Mouse (Mus musculus) frontal cortex, postnatal 36 days (tissue): Measurements from ENCODE around the gene Epha2.

ENCODE experiments used
- DNase-seq, 2 experiments: peaks; one replicate each; pipeline ENCODE4 v3.0.0; 2022; ENCODE audit warnings: low spot score in 2 of 2

The Epha2 gene

DNA sequence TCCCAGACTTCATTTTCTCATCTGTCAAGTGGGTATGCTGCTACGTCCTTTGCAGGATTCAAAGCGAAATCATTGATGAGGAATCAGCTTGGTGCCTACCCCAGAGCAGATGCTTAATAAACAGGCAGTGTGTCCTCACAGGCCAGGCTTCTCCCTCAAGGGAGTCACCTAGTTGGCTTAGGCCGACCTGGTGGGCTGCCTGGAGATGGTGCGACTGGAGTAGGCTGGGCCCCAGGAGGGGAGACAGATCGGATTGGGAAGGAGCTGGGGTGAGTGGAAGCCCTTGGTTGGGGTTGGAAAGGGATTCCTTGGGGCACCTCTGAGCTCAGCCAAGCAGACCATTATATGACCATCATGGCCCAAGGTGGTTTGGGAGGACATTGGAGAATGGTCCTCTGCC lies 71.4 kb downstream of the Epha2 start:
- no peak for DNase-seq
